Mouse (Mus musculus) right cerebral cortex, adult 2 months (tissue): Measurements from ENCODE around the gene Nudt17.
"Not testable (repeated sequence)": the region's sequence is repeated elsewhere in the genome, so short reads cannot be mapped to it uniquely, and the experiment has no call there.

Experiments
- DNase-seq, 2 experiments: peaks; one replicate each; pipeline ENCODE4 v3.0.0; 2021 to 2022; ENCODE audit warnings: low spot score in 2 of 2

The Nudt17 gene

DNA sequence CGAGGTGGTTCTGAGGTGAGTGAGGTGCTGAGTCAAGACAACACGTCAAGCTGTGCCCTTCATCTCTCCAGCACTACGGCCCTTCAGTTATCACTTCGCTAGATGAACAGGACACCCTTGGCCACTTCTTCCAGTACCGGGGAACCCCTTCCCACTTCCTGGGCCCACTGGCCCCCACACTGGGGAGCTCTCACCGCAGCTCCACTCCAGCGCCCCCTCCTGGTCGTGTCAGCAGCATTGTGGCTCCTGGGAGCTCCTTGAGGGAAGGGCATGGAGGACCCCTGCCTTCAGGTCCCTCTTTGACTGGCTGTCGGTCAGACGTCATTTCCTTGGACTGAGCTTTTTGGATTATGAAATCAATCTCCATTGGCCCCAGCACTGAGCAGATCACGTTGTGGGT lies 3.6 kb downstream of the Nudt17 start:
- no peak for DNase-seq

DNA sequence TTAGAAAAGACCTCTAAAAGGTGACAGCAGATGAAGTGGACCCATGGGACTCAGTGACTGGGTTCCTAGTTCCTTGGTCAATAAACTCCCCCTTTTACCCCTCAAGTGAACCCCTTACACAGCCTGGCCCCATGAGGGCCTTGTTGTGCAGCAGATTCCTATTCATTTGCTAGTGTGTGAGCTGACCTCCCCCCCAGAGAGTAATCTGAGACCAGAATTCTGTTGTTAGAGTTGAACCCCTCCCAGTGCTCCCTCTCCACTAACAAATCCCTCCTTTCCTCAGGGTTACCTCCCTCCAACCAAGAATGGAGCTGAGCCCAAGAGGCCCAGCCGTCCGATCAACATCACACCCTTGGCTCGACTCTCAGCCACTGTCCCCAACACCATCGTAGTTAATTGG lies 7.4 kb downstream of the Nudt17 start:
- DNase-seq: no peak

DNA sequence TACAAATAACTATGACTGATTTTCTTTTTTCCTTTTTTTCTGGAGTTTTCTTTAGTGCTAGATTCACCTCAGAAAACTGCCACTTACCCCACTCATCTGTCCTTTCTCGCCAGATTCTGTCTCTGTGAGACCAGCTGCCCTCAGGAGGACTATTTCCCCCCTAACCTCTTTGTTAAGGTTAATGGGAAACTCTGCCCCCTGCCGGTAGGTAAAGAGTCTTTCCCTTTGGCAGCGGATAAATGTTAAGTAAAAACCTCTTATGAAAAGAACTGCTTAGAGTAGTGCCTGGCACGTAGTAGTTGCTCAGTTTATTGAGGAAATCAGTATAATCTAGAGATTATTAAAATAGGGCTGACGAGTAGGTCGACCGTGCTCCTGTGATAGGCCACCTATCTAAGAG lies 8.0 kb downstream of the Nudt17 start:
- no peak for DNase-seq

DNA sequence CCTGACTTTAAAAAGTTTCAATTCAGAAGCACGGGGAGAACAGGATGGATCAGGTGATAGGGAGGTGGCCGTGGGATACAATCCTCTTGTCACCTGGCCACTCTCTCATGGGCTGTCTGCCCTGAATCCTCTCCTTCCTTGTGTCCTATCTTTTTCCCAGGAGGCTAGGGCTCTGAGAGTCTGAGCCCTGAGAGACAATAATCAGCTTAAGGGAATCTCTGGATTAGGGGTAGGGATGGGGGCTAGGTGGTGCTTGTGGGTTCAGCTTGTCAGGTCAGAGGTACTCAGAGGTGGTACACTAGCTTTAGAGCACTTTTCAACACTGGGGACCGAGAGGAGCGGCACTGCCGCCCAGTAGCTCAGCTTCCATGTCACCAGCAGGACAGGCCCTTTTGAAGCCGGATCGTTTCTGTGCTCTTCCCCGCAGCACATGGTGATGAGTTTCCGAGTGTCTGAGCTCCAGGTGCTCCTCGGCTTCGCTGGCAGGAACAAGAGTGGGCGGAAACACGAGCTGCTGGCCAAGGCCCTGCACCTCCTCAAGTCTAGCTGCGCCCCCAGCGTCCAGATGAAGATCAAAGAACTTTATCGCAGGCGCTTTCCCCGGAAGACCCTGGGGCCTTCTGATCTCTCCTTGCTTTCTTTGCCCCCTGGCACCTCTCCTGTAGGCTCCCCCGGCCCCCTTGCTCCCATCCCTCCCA lies 9.2 kb downstream of the Nudt17 start:
- DNase-seq: peak in 1 of 2 experiments; percentile 42

DNA sequence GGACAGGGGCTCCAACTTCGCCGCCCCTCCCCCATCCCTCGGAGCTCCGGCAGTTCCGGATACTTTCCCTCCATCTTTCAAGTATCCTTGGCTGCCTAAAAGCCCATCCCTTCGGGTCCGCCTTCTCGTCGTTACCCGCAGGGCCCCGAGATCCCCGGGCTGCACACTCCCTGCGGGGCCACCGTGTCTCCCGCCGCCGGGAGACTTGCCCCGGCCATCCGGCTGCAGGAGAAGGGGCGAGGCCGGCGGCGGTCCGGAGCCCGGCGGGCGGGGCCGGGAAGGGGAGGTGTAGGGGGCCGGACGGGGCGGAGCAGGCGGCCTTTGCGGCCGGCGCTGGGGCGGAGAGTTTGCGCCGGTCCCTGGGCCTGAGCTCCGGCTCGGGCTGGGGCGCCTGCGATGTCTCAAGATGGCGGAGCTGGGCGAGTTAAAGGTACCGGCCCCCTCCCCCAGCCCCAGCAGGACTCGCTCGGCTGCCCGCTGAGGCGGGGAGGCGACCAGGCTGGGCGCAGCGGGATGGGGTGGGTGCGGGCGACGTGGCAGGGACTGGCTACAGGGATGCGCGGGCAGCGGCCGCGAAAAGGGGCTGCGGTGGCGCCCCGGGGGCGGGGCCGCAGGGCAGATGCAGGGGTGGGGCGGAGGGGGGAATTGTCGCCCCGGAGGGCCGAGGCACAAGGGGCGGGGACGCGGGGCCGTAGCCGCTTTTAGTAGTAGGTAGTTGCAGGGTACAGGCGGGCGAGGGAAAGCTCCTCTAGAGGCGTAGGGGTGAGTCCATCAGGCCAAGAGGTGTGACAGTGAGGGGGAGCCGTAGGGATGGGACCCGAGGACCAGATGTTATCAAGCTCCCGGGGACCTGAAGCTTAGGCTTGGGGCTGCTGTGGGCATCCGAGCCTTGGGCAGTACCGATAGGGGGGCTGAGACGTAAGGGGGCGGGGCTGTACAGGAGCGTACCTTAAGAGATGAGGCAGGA lies 11.3 kb downstream of the Nudt17 start:
- DNase-seq: peak; percentile 66 to 77

DNA sequence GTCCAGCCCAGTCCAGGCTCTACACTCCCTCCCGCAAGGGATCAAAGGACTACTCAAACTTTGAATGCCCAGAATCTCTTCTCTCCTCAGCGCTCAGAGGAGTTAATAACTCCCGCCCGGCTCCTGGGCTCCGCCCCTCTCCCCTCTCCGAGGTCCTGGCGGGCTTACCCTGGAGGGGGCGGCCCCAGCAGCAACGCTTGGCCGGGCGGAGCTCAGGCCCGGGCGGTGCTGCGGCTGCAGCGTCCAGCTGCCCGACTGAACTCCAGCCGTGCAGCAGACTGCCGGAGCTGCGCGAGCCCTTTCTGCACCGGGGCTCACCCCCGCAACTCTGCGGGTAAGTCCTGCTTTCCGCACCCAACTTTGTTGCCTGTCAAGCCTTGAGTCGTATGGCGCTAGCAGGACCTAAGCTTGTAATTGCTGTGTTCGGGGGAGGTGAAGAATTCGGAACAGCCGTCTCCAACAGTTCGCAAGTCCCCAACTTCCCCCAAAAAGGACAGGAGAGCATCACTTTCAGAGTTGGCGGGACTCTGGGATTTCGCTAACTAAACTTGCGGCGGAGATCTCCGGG lies 12.1 kb downstream of the Nudt17 start, which contains the start of gene Pias3:
Gene Pias3 (plus strand): TSS at position 187 of the 568 bp plus-strand sequence.
- DNase-seq: peak in 1 of 2 experiments; percentile 43

DNA sequence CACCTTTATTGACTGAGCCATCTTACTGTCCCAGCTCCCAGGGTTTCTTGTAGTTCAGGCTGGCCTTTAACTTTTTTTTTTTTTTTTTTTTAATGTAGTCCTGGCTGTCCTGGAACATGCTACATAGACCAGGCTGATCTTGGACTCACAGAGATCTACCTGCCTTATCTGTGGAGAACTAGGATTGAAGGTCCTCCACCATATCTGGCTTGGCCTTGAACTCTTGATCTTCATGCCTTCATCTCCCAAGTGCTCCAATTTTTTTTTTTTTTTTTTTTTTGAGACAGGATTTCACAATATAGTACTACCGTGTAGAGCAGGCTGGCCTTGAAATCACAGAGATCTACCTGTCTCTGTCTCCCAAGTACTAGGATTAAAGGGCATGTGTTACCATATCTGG lies 14.8 kb downstream of the Nudt17 start:
- no peak for DNase-seq

DNA sequence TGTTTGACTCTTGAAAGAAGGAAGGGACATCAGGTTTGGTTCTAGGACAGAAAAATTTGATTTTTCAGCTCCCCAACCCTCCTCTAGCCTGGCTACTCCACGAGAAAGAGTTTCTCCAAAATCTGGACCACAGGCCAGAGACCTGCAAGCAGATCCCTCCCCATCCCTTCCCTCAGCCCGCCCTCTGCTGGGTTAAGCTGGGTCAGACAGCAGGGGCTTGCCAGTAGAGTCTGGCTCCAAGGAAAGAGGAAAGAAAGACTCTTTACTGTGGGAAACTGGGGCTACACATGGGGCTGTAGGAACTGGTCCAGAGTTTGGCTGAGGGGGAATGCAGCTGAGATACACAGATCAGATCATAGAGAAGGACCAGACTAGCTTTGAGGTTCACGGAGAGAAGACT lies 15.9 kb downstream of the Nudt17 start:
- no peak for DNase-seq

DNA sequence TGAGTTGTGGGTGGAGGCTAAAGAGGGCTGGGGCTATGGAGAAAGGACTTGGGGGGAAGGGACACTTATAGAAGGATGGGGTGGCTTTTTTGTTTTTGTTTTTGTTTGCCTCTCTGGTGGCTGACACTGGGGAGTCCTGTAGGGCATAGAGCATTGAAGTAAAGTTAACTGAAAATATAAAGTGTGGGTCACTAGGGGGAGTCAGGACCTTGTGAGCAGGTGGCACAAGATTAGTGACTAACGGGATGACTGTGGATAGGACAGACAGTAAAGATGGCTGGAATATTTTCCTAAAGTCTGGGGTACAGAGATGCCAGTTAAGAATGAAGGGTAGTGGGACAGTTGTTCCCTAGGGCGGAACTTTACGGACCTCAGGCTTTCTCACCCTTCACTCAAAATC lies 18.1 kb downstream of the Nudt17 start:
- no peak for DNase-seq

DNA sequence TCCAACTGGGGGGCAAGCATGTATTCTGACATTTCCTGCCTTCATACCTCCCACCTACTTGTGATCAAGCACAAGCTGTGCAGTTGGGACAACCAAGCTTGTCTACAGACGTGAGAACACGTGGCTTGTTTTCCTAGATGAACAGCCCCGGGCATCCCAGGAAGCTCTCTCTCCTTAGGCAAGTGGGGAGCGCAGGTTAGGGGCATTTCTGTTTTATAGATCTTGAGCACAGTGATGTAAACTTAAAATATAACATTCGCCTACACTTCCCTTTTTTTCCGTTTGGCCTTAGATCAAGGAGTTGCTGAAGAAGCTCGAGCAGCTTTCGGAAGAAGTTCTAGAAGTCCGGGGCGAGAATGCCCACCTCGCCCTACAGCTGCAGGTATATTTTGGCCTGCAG lies 19.5 kb downstream of the Nudt17 start:
- DNase-seq: no peak

DNA sequence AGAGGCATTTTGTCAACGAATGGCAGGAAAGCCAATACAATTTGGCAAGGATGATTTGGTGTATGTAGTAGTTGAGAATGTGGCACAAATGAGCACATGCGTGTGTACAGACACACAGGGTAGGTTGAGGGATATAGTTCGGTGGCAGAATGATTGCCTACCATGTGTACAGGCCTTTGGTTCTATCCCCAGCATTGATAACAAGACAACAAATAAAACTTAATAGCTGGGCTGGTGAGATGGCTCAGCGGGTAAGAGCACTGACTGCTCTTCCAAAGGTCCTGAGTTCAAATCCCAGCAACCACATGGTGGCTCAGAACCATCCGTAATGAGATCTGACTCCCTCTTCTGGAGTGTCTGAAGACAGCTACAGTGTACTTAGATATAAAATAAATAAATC lies 22.3 kb downstream of the Nudt17 start:
- DNase-seq: not testable (repeated sequence)

DNA sequence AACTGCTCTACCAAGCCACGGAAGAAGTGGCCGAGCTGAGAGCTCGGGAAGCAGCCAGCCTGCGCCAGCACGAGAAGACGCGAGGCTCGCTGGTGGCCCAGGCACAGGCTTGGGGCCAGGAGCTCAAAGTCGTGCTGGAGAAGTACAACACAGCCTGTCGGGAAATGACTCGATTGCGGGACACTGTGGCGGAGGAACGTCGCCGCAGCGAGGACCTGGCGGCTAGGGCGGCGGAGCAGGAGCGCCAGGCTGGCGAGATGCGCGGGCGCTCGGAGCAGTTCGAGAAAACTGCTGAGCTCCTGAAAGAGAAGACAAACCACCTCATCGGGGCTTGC lies 23.6 kb downstream of the Nudt17 start:
- no peak for DNase-seq

DNA sequence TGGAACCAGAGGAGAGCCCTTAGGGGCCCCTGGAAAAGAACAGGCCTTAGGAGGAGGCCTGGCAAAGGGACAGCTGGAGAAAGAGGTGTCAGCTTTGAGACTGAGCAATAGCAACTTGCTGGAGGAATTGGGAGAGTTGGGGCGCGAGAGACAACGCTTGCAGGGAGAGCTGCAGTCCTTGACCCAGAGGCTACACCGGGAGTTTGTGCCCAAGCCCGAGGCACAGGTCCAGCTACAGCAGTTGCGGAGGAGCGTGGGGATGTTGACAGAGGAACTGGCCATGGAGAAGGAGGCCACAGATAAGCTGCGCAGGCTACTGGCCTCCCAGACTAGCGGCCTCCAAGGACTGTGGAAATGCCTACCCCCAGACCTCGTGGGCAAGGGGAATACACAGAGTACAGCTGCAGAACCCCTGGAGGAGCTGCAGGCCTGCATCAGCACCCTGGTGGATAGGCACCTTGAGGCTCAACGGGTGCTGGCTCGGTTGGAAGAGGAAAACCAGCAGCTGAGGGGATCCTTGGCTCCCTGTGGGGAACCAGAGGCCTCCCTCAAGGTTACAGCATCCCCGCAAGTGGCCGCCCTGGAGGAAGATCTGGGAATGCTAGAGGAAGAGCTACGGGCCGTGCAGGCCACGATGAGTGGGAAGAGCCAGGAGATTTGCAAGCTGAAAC lies 24.1 kb downstream of the Nudt17 start:
- no peak for DNase-seq

DNA sequence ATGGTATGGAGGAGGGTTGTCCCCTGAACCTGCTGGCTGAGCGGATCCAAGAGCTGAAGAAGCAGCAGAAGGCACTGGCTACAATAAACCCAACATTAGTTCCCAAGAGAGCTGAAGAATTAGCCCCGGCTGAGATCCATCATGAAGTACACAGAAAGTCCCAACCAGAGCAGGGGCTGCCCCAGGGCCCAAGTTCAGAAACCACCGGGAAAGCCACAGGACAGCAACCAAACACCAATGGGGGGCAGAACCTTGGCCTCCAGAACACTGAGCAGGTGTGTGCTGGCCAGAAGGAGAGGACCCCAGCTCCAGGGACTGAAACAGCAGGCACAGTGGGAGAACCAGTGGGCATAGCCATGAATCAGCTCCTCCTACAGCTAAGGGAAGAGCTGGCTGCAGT lies 24.9 kb downstream of the Nudt17 start:
- no peak for DNase-seq

DNA sequence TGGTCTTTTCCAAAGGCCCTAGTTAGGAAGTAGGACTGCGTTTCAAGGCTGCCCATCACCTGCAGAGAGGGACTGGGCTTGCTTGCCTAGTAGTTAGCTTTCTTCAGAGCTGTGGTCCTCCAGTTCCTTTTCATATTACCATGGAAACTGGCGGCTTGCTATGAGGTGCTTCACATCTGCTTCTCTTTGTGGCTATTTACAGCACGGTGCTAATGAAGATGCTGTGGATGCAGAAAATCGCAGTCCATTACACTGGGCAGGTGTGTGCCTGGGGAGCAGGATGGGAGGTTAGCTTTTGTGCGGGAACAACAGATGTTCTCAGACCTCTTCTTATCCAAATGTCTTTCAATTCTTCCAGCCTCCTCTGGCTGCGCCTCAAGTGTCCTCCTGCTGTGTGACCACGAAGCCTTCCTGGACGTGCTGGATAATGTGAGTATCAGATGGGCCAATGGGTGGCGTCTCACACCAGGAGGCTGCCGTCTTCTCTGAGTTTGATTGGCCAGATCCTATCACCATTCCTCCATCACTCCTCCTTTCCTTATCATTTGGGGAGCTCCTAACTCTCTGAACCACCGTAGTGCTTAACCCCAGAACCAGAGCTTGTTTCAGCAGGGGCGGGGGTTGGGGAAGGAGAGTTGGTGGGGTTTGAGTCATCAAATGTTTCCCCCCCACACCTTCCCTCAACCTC lies 27.9 kb downstream of the Nudt17 start:
- no peak for DNase-seq

DNA sequence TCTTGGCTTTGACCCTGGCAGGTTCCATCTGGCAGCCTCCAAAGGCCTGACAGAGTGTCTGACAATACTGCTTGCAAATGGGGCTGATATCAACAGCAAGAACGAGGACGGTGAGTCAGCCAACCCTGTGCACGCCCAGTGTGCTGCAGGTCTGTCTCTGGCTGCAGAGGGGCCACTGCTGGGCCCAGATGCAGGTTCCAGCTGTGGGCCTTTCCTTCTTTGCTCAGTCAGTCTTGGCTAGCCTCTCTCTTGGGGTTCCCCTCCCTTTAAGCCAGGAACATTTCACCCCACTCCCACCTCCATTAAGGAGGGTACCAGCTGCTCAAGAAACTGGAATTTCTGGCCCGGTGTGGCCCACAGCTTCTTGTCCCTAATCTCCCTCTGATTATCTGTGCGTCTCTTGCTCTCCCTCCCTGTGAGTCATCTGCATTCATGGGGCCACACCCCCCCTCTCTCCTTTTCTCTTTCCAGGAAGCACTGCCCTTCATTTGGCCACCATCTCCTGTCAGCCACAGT lies 29.1 kb downstream of the Nudt17 start:
- no peak for DNase-seq

DNA sequence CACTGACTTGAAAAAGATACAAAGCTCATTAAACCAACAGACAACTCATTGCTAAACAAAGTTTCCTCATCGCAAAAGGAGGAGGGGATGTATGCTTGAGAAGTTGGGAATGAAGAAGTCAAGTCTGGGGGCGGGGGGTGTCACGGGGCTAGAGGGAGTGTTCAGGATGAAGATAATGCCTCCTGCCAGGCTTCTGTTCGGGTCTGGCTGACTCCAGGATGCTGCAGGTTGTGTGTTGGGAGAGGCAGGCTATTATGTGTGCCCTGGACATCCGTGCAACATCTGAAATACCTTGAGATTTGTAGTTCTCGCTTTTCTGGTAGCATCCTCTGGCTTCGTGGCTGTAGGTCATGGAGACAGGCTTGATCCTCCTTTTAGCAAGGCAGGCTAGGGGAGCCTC lies 29.9 kb downstream of the Nudt17 start:
- no peak for DNase-seq

DNA sequence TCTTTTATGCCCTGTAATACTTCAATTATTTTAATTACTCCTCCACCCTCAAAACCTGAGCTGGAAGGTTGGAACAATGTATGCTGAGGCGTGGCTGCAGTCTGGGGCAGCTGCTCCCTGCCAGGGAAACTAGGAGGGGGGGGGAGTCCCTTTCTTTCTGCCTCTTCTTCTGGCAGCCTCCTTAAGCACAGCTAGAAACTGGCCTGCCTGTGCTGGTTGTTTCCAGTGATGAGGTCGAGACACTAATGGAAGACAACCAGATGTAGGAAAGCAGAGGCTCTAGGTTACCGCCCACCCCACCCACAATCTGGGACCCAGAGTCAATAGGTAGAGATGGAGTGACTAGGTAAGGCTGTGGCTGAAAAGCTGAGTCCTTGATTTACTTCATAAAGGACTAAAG lies 32.7 kb downstream of the Nudt17 start:
- DNase-seq: no peak

DNA sequence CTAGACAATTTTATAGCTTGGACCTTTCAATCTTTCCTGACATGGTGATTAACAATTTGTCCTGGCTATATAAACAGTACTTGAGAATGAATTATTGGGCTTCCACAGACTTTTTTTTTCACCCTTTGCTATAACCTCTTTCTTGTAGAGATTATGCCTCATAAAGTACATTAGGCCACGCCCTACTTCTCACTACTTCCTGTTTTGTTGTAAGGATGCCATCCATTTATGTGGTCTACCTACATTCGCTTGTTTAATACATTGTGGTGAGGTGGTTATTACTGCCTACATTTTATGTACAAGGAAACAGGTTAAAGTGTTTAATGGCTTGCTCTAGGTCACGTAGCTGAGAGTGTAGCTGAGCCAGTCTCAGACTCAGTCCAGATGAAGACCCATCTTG lies 33.2 kb downstream of the Nudt17 start:
- DNase-seq: no peak

DNA sequence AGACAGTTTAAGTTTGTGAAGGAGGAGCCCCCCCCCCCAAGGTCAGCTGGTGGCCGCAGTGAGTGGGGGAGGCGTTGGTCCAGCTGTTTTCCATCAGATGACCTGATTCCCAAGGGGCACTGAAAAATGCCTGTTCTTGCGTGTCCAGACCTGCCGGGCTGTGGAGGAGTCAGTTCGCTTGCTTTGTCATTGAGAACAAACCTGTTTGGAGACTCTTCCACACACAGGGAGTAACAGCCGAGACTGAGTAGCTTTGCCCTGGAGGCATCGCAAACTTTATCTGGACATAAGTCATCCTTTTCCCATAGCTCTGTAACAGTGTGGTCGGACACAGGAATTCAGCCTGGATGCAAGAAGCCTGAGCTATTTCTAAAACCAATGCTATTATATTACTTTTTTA lies 33.9 kb downstream of the Nudt17 start:
- no peak for DNase-seq

DNA sequence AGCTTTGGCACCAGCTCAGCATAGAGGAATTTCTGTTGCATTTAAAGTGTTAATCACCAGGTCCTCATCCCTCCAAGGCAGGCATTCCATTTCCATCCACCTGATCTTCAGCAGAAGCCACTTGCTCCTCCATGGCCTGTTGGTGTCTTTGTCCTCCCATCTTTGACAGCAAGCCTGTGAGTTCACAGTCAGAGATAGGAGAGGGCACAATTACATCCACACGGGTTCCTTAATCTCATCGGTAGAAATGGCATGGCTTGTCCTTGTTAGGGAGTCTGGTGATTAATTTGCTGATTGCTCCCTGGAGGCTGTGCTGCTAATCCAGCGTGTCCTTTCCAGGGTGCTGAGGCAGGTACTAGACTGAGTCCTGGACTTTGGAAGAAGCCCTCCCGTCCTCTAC lies 34.8 kb downstream of the Nudt17 start:
- no peak for DNase-seq
